Mouse (Mus musculus) forebrain, embryonic 12.5 days (tissue): ENCODE results near the gene Shcbp1l. TPM values are rescaled to one million over a fixed set of nuclear protein-coding genes. Genes with fewer than 3 reads are reported as not detected.
A peak's percentile ranks its signal among the peaks of the same experiment; 100 is the strongest.
"Not testable (repeated sequence)": the region's sequence is repeated elsewhere in the genome, so short reads cannot be mapped to it uniquely, and the experiment has no call there.

ENCODE experiments used
- ATAC-seq: fragments of 200-750 bp; cut with Nextera tagmentation; 2 replicates; pipeline ENCODE4 v1.8.0; 2017; ENCODE audit warnings: moderate TSS enrichment; ENCODE audit not compliant: low FRiP score
- H3K27ac ChIP-seq: fragments of 300-500 bp; sonication (generic); 2 replicates; pipeline ENCODE4 v1.5.1; 2016; ENCODE audit warnings: mild to moderate bottlenecking
- H3K27me3 ChIP-seq: fragments of 300-500 bp; sonication (generic); 2 replicates; pipeline ENCODE4 v1.6.1; 2016; ENCODE audit warnings: mild to moderate bottlenecking
- H3K36me3 ChIP-seq: fragments of 300-500 bp; sonication (generic); replicated peaks from 2 replicates; pipeline ENCODE4 v1.6.1; 2016; ENCODE audit warnings: mild to moderate bottlenecking
- H3K4me1 ChIP-seq: fragments of 300-500 bp; sonication (generic); 2 replicates; pipeline ENCODE4 v1.6.1; 2016
- H3K4me2 ChIP-seq: fragments of 300-500 bp; sonication (generic); 2 replicates; pipeline ENCODE4 v1.6.1; 2016; ENCODE audit warnings: mild to moderate bottlenecking, moderate library complexity
- H3K4me3 ChIP-seq: fragments of 300-500 bp; sonication (generic); replicated peaks from 2 replicates; pipeline ENCODE4 v1.5.1; 2016; ENCODE audit warnings: mild to moderate bottlenecking
- H3K9ac ChIP-seq: fragments of 300-500 bp; sonication (generic); 2 replicates; pipeline ENCODE4 v1.6.1; 2016; ENCODE audit warnings: mild to moderate bottlenecking
- H3K9me3 ChIP-seq: fragments of 300-500 bp; sonication (generic); 2 replicates; pipeline ENCODE4 v1.6.1; 2016
- WGBS: fragments of 180-500 bp; shearing (Covaris S2); methylation state at CpG from one replicate; pipeline ENCODE4 v1.1.7; 2016; 5-methylcytosine and 5-hydroxymethylcytosine counted together
- polyA plus RNA-seq: library from polyadenylated mRNA; unstranded; fragments of >200 nt; fragmentation: Nextera tagmentation; extraction: Ambion mirVana; gene quantifications from 2 replicates; pipeline ENCODE4 v1.2.1, GENCODE M21; 2016

Gene Shcbp1l
- polyA plus RNA-seq, 1 experiment from 2014 or later, result 0.29 TPM

DNA sequence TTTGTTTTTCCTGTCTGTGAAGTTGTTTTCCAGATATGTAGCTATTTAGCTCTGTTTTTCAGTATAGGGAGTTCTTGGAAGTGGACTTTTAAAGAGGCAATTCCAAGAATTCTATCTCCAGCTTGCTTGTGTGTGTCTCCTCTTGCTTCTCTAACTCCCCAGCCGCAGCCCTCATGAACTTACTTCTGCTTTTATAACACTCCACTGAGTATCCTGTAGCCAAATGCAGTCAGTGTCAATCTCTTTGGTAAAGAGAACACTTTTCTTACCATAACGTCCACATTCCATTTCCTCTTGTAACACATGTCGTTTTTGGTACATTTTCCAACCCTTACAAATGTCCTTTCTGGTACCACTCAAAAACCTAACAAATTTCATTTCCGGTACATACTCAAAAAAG is 14.0 kb upstream of the Shcbp1l start:
- H3K36me3 ChIP-seq, H3K9ac ChIP-seq, H3K9me3 ChIP-seq, H3K4me2 ChIP-seq, H3K4me3 ChIP-seq, H3K27me3 ChIP-seq, ATAC-seq, H3K4me1 ChIP-seq, H3K27ac ChIP-seq: not testable (repeated sequence)
- WGBS, result 100% methylated on average over 1 of the region's 4 CpGs

DNA sequence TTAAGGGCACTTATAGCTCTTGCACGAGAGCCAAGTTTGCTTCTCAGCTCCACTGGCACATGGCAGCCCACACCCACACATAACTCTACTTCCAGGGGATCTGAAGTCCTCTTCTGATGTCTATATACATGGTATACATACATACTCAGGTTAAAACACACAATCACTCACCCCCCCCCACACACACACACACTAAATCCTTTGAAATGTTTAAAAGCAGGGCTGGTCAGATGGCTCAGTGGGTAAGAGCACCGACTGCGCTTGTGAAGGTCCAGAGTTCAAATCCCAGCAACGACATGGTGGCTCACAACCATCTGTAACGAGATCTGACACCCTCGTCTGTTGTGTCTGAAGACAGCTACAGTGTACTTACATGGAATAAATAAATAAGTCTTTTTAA is 13.2 kb upstream of the Shcbp1l start:
- Histone ChIP-seq H3K36me3 (no peaks in the 10 kb centered on the region), H3K9ac (no peak overlapping the region), H3K9me3 (no peaks in the 10 kb centered on the region), H3K27ac (no peak overlapping the region), H3K4me2 (no peak overlapping the region), H3K4me3 (no peak overlapping the region), H3K4me1 (no peaks in the 10 kb centered on the region), H3K27me3 (no peaks in the 10 kb centered on the region)
- 89% methylated on average over 6 of the region's 6 CpGs for WGBS
- no peak for ATAC-seq

DNA sequence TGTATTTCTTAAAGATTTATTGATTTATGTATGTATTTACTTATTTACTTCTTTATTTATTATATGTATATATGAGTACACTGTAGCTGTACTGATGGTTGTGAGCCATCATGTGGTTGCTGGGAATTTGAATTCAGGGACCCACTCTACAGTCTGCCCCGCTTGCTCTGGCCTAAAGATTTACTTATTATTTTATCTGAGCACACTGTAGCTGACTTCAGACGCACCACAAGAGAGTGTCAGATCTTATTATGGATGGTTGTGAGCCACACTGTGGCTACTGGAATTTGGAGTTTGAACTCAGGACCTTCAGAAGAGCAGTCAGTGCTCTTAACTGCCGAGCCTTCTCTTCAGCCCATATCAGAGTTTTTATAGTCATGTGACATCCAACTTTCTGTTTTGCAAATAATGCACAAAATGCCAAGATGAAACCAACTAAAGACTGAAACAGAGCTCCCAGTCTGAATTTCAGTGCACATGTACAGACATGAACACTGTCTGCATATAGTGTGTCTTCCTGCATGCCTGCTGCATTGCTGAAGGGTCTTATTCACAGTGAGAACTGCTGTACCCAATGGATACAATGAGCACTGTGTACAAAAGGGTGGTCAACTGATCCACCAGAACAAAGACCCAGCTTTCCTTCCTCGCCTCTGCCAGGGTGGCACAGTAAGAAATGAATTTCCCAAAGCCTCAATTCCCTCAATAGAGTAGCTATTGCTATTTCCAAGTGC is 12.1 kb upstream of the Shcbp1l start:
- H3K27ac ChIP-seq, ATAC-seq, H3K9me3 ChIP-seq, H3K4me3 ChIP-seq, H3K9ac ChIP-seq, H3K27me3 ChIP-seq, H3K4me1 ChIP-seq, H3K4me2 ChIP-seq, H3K36me3 ChIP-seq: not testable (repeated sequence)
- WGBS, result 79% methylated on average over 3 of the region's 4 CpGs

DNA sequence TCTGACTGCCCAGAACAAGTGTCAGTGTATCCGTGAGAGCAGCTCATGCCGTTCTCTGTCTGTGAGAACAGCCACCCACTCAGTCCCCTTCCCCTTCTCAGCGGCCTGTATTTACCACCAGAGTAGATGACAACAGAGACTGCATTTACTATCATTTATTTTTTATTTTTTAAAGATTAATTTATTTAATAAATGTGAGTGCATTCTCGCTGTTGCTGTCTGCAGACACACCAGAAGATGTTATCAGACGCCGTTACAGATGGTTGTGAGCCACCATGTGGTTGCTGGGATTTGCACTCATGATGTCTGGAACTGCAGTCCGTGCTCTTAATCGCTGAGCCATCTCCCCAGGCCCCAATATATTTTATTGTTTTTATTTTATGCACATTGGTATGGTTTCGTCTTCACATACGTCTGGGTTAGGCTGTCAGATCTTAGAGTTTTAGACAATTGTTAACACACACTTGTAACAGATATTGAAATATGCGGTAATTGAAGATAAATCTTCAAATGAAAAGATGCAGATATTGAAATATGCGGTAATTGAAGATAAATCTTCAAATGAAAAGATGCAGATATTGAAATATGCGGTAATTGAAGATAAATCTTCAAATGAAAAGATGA is 11.5 kb upstream of the Shcbp1l start:
- not testable (repeated sequence) for H3K4me3 ChIP-seq, ATAC-seq, H3K9me3 ChIP-seq, H3K9ac ChIP-seq, H3K4me2 ChIP-seq, H3K36me3 ChIP-seq, H3K27me3 ChIP-seq, H3K27ac ChIP-seq, H3K4me1 ChIP-seq
- WGBS, result 87% methylated on average over 13 of the region's 13 CpGs

DNA sequence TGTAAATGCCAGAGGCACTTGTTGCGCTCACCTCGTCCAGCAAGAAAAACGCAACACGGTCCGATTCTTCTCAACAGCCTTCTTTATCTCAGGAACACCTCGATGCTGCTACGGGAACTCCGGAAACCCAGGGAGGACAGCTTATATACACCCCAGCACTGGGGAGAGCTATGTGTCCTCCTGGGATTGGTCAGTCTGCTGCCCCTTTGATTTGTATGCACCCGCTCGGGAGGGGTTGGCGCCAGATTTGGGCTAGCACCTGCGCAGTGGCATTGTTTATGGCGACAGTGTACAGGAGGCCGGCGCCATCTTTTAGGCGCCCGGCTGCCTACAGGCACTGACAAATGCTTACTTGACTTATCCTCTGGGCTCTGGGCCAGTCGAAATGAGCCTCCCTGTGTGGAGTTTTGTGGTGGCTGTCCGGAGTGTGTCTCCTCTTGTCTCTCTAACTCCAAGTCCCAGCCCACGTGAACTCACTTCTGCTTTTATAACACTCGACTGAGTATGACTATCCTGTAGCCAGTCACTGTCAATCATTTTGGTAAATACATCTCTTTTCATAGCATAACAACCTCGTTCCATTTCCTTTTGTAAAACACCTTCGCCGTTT is 10.7 kb upstream of the Shcbp1l start:
- 93% methylated on average over 24 of the region's 24 CpGs for WGBS
- not testable (repeated sequence) for H3K9me3 ChIP-seq, ATAC-seq, H3K4me1 ChIP-seq, H3K9ac ChIP-seq, H3K36me3 ChIP-seq, H3K27ac ChIP-seq, H3K27me3 ChIP-seq, H3K4me2 ChIP-seq, H3K4me3 ChIP-seq

DNA sequence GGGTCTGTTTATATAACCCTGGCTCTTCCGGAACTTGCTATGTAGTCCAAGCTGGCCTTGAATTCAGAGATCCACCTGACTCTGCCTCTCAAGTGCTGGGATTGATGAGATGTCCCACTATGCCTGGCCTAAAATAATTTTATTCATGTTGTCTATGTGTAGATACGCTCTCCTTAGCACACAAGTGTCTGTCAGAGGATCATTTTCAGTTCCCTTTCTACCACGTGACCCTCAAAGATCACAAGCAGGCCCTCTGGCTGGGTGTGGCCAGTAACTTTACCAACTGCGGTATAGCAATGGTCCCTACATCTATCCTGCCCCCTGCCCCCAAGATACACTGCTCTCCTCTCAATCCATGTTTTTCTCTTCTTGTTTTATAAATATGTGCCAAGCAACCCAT is 10.0 kb upstream of the Shcbp1l start:
- WGBS, result 93% methylated on average over 4 of the region's 4 CpGs
- no peak overlapping the region for H3K4me2 ChIP-seq
- no peaks in the 10 kb centered on the region for H3K27me3 ChIP-seq
- no peak overlapping the region for H3K27ac ChIP-seq
- no peaks in the 10 kb centered on the region for H3K4me1 ChIP-seq
- no peak for ATAC-seq
- no peak overlapping the region for H3K4me3 ChIP-seq
- no peaks in the 10 kb centered on the region for H3K36me3 ChIP-seq
- no peak overlapping the region for H3K9ac ChIP-seq
- no peaks in the 10 kb centered on the region for H3K9me3 ChIP-seq

DNA sequence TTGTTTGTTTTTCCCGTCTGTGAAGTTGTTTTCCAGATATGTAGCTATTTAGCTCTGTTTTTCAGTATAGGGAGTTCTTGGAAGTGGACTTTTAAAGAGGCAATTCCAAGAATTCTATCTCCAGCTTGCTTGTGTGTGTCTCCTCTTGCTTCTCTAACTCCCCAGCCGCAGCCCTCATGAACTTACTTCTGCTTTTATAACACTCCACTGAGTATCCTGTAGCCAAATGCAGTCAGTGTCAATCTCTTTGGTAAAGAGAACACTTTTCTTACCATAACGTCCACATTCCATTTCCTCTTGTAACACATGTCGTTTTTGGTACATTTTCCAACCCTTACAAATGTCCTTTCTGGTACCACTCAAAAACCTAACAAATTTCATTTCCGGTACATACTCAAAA is 9.2 kb upstream of the Shcbp1l start:
- not testable (repeated sequence) for H3K4me1 ChIP-seq
- 78% methylated on average over 2 of the region's 5 CpGs for WGBS

DNA sequence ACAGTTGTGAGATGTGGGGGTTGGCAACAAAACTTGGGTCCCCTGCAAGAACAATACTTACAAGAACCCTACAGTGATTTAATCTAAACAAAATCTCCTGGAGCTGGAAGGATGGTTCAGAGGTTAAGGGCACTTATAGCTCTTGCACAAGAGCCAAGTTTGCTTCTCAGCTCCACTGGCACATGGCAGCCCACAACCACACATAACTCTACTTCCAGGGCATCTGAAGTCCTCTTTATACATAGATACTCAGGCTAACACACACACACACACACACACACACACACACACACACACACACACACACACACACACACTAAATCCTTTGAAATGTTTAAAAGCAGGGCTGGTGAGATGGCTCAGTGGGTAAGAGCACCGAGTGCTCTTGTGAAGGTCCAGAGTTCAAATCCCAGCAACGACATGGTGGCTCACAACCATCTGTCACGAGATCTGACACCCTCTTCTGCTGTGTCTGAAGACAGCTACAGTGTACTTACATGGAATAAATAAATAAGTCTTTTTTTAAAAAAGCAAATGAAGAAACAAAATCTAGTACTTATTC is 8.6 kb upstream of the Shcbp1l start:
- H3K9me3 ChIP-seq, H3K36me3 ChIP-seq, H3K9ac ChIP-seq, ATAC-seq, H3K27ac ChIP-seq, H3K4me2 ChIP-seq, H3K27me3 ChIP-seq, H3K4me1 ChIP-seq, H3K4me3 ChIP-seq: not testable (repeated sequence)
- 84% methylated on average over 3 of the region's 3 CpGs for WGBS

More for the DNA sequence above, 9.2 kb upstream of the Shcbp1l start:
- H3K36me3 ChIP-seq, ATAC-seq, H3K4me3 ChIP-seq, H3K27me3 ChIP-seq, H3K9ac ChIP-seq, H3K4me2 ChIP-seq, H3K9me3 ChIP-seq, H3K27ac ChIP-seq: not testable (repeated sequence)

DNA sequence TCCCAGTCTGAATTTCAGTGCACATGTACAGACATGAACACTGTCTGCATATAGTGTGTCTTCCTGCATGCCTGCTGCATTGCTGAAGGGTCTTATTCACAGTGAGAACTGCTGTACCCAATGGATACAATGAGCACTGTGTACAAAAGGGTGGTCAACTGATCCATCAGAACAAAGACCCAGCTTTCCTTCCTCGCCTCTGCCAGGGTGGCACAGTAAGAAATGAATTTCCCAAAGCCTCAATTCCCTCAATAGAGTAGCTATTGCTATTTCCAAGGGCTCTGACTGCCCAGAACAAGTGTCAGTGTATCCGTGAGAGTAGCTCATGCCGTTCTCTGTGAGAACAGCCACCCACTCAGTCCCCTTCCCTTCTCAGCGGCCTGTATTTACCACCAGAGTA is 7.2 kb upstream of the Shcbp1l start:
- 57% methylated on average over 4 of the region's 4 CpGs for WGBS

DNA sequence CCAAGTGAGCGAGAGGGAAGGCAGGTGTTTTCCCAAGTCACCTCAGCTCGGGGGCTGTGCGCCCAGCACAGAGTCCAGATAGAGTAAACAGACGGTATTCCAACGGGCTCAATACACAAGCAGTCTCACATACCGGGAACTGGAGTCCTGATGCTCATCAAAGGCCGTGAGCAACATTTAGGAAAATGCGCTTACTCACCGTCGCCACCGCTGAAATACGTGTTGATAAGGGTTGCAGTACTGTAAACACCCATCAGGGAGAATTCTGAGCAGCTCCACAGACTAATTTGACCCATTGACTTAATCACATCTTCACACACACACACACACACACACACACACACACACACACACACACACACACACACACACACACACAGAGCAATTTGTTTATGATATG is 691 bp upstream of the Shcbp1l start:
- peak overlapping the region; percentile 96 for H3K4me2 ChIP-seq
- H3K4me1 ChIP-seq, result peaks cover 14% of the 10 kb centered on the region
- 49% methylated on average over 12 of the region's 12 CpGs for WGBS
- H3K4me3 ChIP-seq, result peak overlapping the region; percentile 58
- 0 out of 2 replicates have a peak overlapping the region, but pooled peaks have one; percentile 58 for H3K9ac ChIP-seq
- peak; percentile 45; the same call in 1 of the 2 replicates for ATAC-seq
- H3K27ac ChIP-seq, result no peak overlapping the region
- H3K9me3 ChIP-seq, result no peaks in the 10 kb centered on the region
- no peaks in the 10 kb centered on the region for H3K36me3 ChIP-seq
- H3K27me3 ChIP-seq, result peaks cover 33% of the 10 kb centered on the region

More for the DNA sequence above, 7.2 kb upstream of the Shcbp1l start:
- ATAC-seq, H3K9me3 ChIP-seq, H3K27me3 ChIP-seq, H3K4me1 ChIP-seq, H3K27ac ChIP-seq, H3K9ac ChIP-seq, H3K36me3 ChIP-seq, H3K4me2 ChIP-seq, H3K4me3 ChIP-seq: not testable (repeated sequence)

DNA sequence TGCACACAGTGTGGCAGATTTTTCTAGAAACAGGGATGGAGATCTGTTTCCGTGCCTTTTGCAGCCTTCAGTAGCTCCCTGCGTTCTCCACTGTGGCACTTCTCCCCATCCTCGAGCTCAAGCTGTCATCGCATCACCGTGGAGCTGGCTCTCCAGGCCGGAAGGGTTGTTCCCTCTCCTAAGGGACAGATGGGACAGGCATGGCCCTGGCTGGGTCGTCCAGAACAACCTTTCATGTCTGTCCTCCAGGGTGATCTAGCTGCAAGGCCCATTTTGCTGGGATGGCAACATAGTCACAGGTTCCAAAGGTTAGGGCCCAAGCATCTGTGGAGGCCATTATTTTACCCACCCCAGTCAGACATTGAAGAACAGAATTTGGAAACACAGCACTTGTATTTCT is 6.2 kb downstream of the Shcbp1l start:
- Histone ChIP-seq H3K36me3 (no peaks in the 10 kb centered on the region), H3K4me3 (no peak overlapping the region), H3K9me3 (no peaks in the 10 kb centered on the region), H3K27ac (no peak overlapping the region), H3K9ac (no peak overlapping the region), H3K4me1 (no peaks in the 10 kb centered on the region), H3K27me3 (peaks cover 13% of the 10 kb centered on the region), H3K4me2 (no peak overlapping the region)
- 85% methylated on average over 7 of the region's 7 CpGs for WGBS
- ATAC-seq, result no peak

DNA sequence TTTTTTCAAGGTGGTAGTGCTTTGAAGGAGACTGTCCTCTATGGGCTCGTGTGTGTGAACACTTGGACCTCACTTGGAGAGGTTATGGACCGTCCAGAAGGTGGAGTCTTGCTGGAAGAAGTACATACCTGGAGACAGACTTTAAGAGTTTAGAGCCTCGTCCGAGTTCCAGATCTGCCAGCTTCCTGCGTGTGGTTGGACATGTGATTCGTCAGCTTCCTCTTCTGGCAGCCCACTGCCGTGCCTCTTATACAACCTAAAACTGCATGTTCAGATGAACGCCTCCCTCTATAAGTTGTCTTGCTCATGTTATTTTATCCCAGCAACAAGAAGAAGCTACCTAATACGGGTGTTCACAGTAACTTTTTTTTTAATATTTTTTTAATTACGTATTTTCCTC is 6.7 kb downstream of the Shcbp1l start:
- Histone ChIP-seq H3K36me3 (no peaks in the 10 kb centered on the region), H3K9ac (no peak overlapping the region), H3K9me3 (no peaks in the 10 kb centered on the region), H3K4me1 (no peaks in the 10 kb centered on the region), H3K27ac (no peak overlapping the region), H3K4me3 (no peak overlapping the region), H3K4me2 (no peak overlapping the region), H3K27me3 (peaks cover 8% of the 10 kb centered on the region)
- no peak for ATAC-seq
- WGBS, result 88% methylated on average over 10 of the region's 10 CpGs
